Mouse (Mus musculus) frontal cortex, postnatal 25 days (tissue): ENCODE results near the gene Lipn.

Source experiments
- DNase-seq, 2 experiments: peaks; one replicate each; pipeline ENCODE4 v3.0.0; 2022; ENCODE audit warnings: low spot score in 2 of 2

Gene Lipn

GRCm38 (mm10) chr19:34066779-34067472, at the start of gene Lipn:
Lipn (plus strand) TSS chr19:34067358.
- DNase-seq, result no peak

- no peak for DNase-seq
These were observed 45.6 kb upstream of the Lipn start for GRCm38 (mm10) chr19:34021440-34022172.

GRCm38 (mm10) chr19:34022759-34023158, 44.4 kb upstream of the Lipn start:
- DNase-seq, result no peak

GRCm38 (mm10) chr19:34039731-34040130, 27.4 kb upstream of the Lipn start:
- DNase-seq, result no peak

GRCm38 (mm10) chr19:34043008-34043407, 24.1 kb upstream of the Lipn start:
- DNase-seq, result no peak

GRCm38 (mm10) chr19:34049371-34050039, 17.7 kb upstream of the Lipn start:
- no peak for DNase-seq

GRCm38 (mm10) chr19:34051502-34051901, 15.7 kb upstream of the Lipn start:
- DNase-seq, result no peak

GRCm38 (mm10) chr19:34063547-34063946, 3.6 kb upstream of the Lipn start:
- no peak for DNase-seq

GRCm38 (mm10) chr19:34064059-34064458, 3.1 kb upstream of the Lipn start:
- no peak for DNase-seq

- DNase-seq, result no peak
These were observed 7.1 kb downstream of the Lipn start for GRCm38 (mm10) chr19:34074239-34074638.

GRCm38 (mm10) chr19:34078130-34078529, 11.0 kb downstream of the Lipn start:
- DNase-seq, result no peak

GRCm38 (mm10) chr19:34089011-34089680, 22.0 kb downstream of the Lipn start:
- no peak for DNase-seq

- no peak for DNase-seq
These were observed 28.2 kb downstream of the Lipn start for GRCm38 (mm10) chr19:34095381-34095780.

- no peak for DNase-seq
These were observed 29.1 kb downstream of the Lipn start for GRCm38 (mm10) chr19:34096228-34096627.

GRCm38 (mm10) chr19:34100633-34101032, 33.5 kb downstream of the Lipn start, which contains the start of gene Lipm:
Lipm (plus strand) TSS chr19:34100933.
- DNase-seq, result no peak

GRCm38 (mm10) chr19:34101888-34102287, 34.7 kb downstream of the Lipn start:
- DNase-seq, result no peak

GRCm38 (mm10) chr19:34104841-34105240, 37.7 kb downstream of the Lipn start:
- DNase-seq, result no peak

- no peak for DNase-seq
These were observed 51.9 kb downstream of the Lipn start for GRCm38 (mm10) chr19:34119102-34119501.

GRCm38 (mm10) chr19:34119653-34120052, 52.5 kb downstream of the Lipn start:
- no peak for DNase-seq

- no peak for DNase-seq
These were observed 53.1 kb downstream of the Lipn start for GRCm38 (mm10) chr19:34120107-34120731.
